Mouse (Mus musculus) forebrain, postnatal 0 days (tissue): ENCODE results near the gene Zfp462. TPM values are rescaled to one million over a fixed set of nuclear protein-coding genes. Genes with fewer than 3 reads are reported as not detected.

Experiments
- ATAC-seq: fragments of 200-750 bp; cut with Nextera tagmentation; 2 replicates; pipeline ENCODE4 v1.8.0; 2017; ENCODE audit warnings: mild to moderate bottlenecking, moderate library complexity
- DNase-seq: peaks from one replicate; pipeline ENCODE4 v3.0.0-alpha.2; 2015
- H3K27ac ChIP-seq: fragments of 300-500 bp; sonication (generic); 2 replicates; pipeline ENCODE4 v1.5.1; 2014; ENCODE audit warnings: low read depth, mild to moderate bottlenecking, antibody characterized with exemption, low read length, moderate library complexity, mixed read lengths
- H3K27me3 ChIP-seq: fragments of 300-500 bp; sonication (generic); 2 replicates; pipeline ENCODE4 v1.6.1; 2014; ENCODE audit warnings: mild to moderate bottlenecking, low read length, mixed read lengths; ENCODE audit not compliant: insufficient read depth
- H3K36me3 ChIP-seq: fragments of 300-500 bp; sonication (generic); 2 replicates; pipeline ENCODE4 v1.6.1; 2014; ENCODE audit warnings: mild to moderate bottlenecking, moderate library complexity; ENCODE audit not compliant: insufficient read depth
- H3K4me1 ChIP-seq: fragments of 300-500 bp; sonication (generic); 2 replicates; pipeline ENCODE4 v1.6.1; 2014; ENCODE audit warnings: antibody characterized with exemption; ENCODE audit not compliant: insufficient read depth
- H3K4me2 ChIP-seq: fragments of 300-500 bp; sonication (generic); 2 replicates; pipeline ENCODE4 v1.6.1; 2014; ENCODE audit warnings: low read depth, mild to moderate bottlenecking, moderate library complexity
- H3K4me3 ChIP-seq: fragments of 300-500 bp; sonication (generic); 2 replicates; pipeline ENCODE4 v1.5.1; 2014; ENCODE audit warnings: low read depth, low read length, mixed read lengths
- H3K9ac ChIP-seq: fragments of 300-500 bp; sonication (generic); 2 replicates; pipeline ENCODE4 v1.6.1; 2014; ENCODE audit warnings: mild to moderate bottlenecking
- H3K9me3 ChIP-seq: fragments of 300-500 bp; sonication (generic); 2 replicates; pipeline ENCODE4 v1.6.1; 2016; ENCODE audit warnings: low read length
- CTCF ChIP-seq: sonication (generic); IDR thresholded peaks from 2 replicates; pipeline ENCODE4 v1.5.1; 2016; ENCODE audit warnings: antibody characterized with exemption, control low read depth, low read depth
- WGBS: fragments of 180-500 bp; shearing (Covaris S2); extraction: QIAGEN DNeasy Blood & Tissue Kit; methylation state at CpG from one replicate; pipeline ENCODE4 v1.1.7; 2014; 5-methylcytosine and 5-hydroxymethylcytosine counted together
- polyA plus RNA-seq: library from polyadenylated mRNA; unstranded; fragments of >200 nt; fragmentation: Nextera tagmentation; extraction: Ambion mirVana; gene quantifications from 2 replicates; pipeline ENCODE4 v1.2.1, GENCODE M21; 2015
- total RNA-seq: library from RNA; depleted of rRNA; stranded (reverse); fragments of >200 nt; gene quantifications from 2 replicates; pipeline ENCODE4 v1.2.3, GENCODE M21; 2014

Zfp462 gene
- total and polyA plus RNA-seq, 2 experiments from 2014 or later: 6.2 to 48.4 TPM

DNA sequence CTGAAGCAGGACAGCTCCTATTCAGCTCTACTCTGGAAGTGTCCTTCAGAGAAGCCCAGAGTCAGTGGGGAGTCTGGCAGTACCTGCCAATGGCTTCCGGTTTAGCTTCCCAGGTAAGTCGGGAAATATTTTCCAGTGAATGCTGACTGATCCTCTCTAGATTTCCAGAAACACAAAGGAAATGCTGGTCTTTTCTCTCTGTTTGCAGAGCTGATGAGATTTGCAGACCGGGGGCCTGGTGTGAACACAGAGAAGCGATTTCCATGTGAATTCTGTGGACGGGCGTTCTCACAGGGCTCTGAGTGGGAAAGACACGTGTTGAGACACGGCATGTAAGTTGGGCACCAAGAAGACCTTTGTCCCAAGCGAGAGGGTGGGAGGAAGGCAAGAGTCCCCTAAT, 134.2 kb downstream of the Zfp462 start:
- H3K9ac ChIP-seq: no peak overlapping the region
- no peak overlapping the region for H3K27ac ChIP-seq
- H3K36me3 ChIP-seq: peaks cover 39% of the 10 kb centered on the region
- 79% methylated on average over 9 of the region's 9 CpGs for WGBS
- H3K4me2 ChIP-seq: no peak overlapping the region
- H3K27me3 ChIP-seq: no peaks in the 10 kb centered on the region
- no peaks in the 10 kb centered on the region for H3K9me3 ChIP-seq
- peaks cover 13% of the 10 kb centered on the region for H3K4me1 ChIP-seq
- ATAC-seq: no peak
- no peak for DNase-seq
- TF ChIP-seq CTCF: no peak
- H3K4me3 ChIP-seq: no peak overlapping the region

DNA sequence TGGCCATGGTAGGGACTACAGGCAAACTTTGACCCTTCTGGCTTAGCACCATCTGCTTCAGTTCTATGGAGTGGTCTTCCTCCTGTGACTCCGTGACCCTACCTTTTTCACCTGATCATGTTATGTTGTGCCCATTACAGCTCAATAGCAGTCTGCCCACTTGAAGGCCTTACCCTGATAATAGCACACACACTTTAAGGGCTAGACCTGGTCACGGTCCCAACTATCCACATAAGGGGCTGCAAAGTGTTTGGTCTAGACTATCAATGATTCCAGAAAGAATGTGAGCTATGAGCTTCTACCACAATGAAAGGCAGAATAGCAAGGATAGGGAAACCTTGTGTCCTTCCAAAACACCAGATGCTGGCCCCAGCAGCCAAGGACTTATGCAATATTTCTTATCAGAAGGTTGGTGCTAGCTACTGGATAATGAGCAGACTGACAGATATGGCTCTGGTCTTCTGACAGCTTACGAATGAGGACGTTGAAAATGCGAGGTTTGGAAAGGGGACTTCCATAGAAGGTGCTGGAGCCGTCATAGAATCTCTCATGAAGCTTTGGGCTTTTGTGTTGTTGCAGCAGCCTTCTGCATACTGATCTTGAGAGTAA, 139.3 kb downstream of the Zfp462 start:
- Histone ChIP-seq H3K9me3 (no peaks in the 10 kb centered on the region), H3K4me3 (no peak overlapping the region), H3K9ac (no peak overlapping the region), H3K4me2 (no peak overlapping the region), H3K27ac (no peak overlapping the region), H3K36me3 (peaks cover 30% of the 10 kb centered on the region), H3K27me3 (no peaks in the 10 kb centered on the region), H3K4me1 (peaks cover 10% of the 10 kb centered on the region; the same call in 1 of the 2 replicates)
- TF ChIP-seq CTCF: no peak
- ATAC-seq (0 out of 2 replicates have a peak, but pooled peaks have one; percentile 4), DNase-seq (no peak)
- WGBS: 77% methylated on average over 6 of the region's 6 CpGs

DNA sequence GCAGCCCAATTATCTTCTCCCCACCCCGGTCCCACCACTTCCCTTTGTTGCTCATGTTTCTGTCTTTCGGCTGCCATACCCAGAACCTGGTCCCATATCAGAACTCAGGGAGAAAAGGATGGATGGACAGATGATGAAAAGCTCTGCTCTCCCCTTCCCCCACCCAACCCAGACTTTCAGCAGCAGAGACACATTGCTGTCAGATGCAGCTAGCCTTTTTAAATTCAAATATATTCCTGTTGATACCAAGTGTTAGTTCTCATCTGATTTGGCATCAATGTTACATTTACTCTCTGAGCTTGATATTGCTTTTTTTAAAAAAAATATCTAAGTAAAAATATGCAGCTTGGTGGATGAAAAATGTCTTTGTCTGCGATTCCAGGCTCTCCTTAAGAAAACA, 143.3 kb downstream of the Zfp462 start:
- Histone ChIP-seq H3K27me3 (no peaks in the 10 kb centered on the region), H3K9ac (no peak overlapping the region), H3K27ac (peak overlapping the region; percentile 73), H3K4me1 (peaks cover 10% of the 10 kb centered on the region; the same call in 1 of the 2 replicates), H3K9me3 (no peaks in the 10 kb centered on the region), H3K36me3 (peaks cover 7% of the 10 kb centered on the region; the same call in 1 of the 2 replicates), H3K4me3 (no peak overlapping the region), H3K4me2 (no peak overlapping the region)
- peak; percentile 44 for DNase-seq
- ATAC-seq: peak; percentile 70
- no peak for TF ChIP-seq CTCF
- whole genome bisulfite sequencing: 67% methylated on average over 3 of the region's 3 CpGs

DNA sequence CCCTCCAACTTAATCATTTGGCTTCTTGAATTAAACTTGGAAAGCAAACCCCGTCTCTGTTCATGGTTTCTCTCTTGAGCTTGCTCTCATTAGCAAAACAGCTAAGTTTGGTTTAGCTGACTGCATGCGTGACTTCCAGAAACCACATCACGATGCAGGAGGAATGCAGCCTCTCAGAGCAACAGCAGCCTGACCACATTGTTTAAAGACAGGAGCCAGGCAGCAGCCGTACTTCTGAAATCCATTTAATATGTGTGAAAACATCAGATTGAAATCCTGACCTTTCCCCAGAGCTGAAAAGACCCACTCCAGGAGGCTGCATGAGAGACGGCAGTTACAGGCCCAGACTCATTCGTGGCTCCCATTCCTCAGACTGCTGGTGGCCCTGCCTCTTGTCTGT, 144.1 kb downstream of the Zfp462 start:
- Histone ChIP-seq H3K9ac (no peak overlapping the region), H3K4me3 (no peak overlapping the region), H3K9me3 (no peaks in the 10 kb centered on the region), H3K27me3 (no peaks in the 10 kb centered on the region), H3K4me2 (no peak overlapping the region), H3K27ac (peak overlapping the region; percentile 73), H3K4me1 (peaks cover 10% of the 10 kb centered on the region; the same call in 1 of the 2 replicates), H3K36me3 (peaks cover 3% of the 10 kb centered on the region; the same call in 1 of the 2 replicates)
- ATAC-seq: peak; percentile 30; the same call in 1 of the 2 replicates
- DNase-seq: no peak
- no peak for TF ChIP-seq CTCF
- 21% methylated on average over 6 of the region's 6 CpGs for WGBS

DNA sequence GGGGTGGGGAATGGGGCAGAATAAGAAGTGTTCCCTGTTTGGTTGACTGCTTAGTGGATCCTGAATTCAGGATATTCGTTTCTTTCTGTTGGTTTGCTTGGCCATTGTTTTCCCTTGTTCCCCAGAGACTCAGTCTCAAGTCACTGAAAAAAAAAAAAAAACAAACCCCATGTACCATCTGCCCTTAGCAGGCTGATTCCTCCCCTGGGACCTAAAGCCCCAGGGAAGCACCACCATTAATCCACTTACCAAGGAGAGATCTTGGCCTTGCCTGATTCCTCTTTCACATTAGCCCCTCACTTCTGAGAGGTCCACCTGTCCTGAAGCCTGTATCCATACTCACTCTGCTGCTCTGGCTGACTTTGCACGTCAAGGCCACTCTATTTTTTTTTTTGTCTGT, 152.3 kb downstream of the Zfp462 start:
- DNase-seq (no peak), ATAC-seq (no peak)
- no peaks in the 10 kb centered on the region for H3K27me3 ChIP-seq
- H3K27ac ChIP-seq: no peak overlapping the region
- no peaks in the 10 kb centered on the region for H3K9me3 ChIP-seq
- no peak overlapping the region for H3K4me3 ChIP-seq
- 49% methylated on average over 2 of the region's 2 CpGs for WGBS
- no peak for TF ChIP-seq CTCF
- H3K36me3 ChIP-seq: no peaks in the 10 kb centered on the region
- no peak overlapping the region for H3K9ac ChIP-seq
- no peaks in the 10 kb centered on the region for H3K4me1 ChIP-seq
- H3K4me2 ChIP-seq: no peak overlapping the region

DNA sequence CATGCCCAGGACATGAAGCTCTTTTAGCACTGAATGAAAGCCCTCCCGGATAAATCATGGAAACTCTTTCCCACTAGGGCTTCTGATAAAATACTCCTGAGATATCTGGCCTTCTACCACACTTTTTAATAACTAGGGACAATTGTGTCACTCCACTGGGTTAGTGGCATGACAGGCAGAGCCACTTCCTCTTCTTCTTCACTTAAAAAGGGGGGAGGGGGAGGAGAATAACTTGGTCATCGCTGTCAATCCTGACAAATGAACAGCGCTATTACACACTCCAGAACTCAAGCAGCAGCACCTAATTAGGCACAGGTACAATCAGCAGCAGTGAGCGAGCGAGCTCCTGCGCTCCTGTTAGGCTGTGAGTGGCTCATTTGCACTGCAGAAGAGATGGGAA, 153.5 kb downstream of the Zfp462 start:
- Histone ChIP-seq H3K36me3 (no peaks in the 10 kb centered on the region), H3K4me2 (no peak overlapping the region), H3K27ac (no peak overlapping the region), H3K4me1 (no peaks in the 10 kb centered on the region), H3K27me3 (no peaks in the 10 kb centered on the region), H3K9me3 (no peaks in the 10 kb centered on the region), H3K4me3 (no peak overlapping the region), H3K9ac (no peak overlapping the region)
- DNase-seq: no peak
- WGBS: 39% methylated on average over 6 of the region's 6 CpGs
- no peak for ATAC-seq
- TF ChIP-seq CTCF: no peak

DNA sequence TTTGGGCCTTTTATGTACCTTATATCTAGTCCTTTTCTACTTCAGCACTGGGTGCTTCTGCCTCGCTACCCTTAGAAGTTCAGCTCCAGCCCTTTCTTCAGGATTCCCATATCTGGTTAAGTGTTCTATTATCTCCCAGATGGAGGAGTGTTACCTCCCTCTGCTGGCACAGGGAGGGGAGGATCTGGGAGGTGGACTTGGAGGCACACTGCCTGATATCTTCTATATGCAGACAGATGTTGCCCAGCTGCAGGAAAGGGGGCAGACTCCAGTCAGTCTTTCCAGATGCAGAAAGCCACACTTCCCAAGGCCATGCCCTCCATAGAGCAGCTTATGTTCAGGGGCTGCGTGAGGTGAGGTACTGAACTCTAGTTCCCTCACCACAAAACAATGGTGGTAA, 156.0 kb downstream of the Zfp462 start:
- Histone ChIP-seq H3K36me3 (no peaks in the 10 kb centered on the region), H3K9ac (no peak overlapping the region), H3K27me3 (no peaks in the 10 kb centered on the region), H3K9me3 (no peaks in the 10 kb centered on the region), H3K4me3 (no peak overlapping the region), H3K4me1 (no peaks in the 10 kb centered on the region), H3K27ac (no peak overlapping the region), H3K4me2 (no peak overlapping the region)
- DNase-seq (no peak), ATAC-seq (no peak)
- WGBS: 65% methylated on average over 2 of the region's 2 CpGs
- TF ChIP-seq CTCF: peak; percentile 42
